Mouse (Mus musculus): ENCODE data around the gene Abcb1a.

Abcb1a gene

DNA sequence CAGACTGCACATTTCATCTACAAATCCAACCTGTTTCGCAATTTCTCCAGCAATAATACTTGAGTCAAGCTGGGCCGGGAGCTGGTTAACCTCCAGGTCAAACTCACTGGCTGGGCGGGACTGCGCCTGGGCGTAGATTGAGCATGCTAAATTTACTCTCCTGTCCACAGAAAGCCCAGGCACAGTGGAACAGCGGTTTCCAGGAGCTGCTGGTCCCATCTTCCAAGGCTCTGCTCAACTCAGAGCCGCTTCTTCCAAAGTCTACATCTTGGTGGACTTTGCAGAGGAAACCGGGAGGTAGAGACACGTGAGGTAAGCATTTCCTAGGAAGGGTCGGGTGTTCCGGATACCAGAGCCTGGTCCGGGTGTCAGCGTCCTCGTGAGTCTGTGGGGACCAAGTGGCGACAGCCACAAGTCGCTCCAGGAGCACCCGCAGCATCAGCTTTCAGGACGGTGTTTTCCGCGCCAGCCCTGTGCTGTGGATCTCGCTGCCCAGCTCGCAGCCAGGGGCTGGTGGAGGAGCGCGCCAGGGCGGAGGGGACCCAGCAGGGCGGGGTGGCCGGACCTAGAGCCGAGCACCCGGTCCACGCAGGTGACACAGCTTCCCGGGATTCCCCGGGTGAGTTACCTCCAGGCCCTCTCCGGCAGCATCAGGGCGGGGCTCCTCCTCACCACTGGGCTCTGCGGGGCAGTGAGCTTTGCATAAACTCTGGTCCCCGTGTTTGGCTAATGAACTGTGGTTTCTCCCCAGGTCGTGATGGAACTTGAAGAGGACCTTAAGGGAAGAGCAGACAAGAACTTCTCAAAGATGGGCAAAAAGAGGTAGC, at the start of gene Abcb1a:
Abcb1a (plus strand) TSS at position 167 of the 827 bp plus-strand sequence.
- peak; percentile 55 for DNase-seq (ENCODE audit: low spot score)

DNA sequence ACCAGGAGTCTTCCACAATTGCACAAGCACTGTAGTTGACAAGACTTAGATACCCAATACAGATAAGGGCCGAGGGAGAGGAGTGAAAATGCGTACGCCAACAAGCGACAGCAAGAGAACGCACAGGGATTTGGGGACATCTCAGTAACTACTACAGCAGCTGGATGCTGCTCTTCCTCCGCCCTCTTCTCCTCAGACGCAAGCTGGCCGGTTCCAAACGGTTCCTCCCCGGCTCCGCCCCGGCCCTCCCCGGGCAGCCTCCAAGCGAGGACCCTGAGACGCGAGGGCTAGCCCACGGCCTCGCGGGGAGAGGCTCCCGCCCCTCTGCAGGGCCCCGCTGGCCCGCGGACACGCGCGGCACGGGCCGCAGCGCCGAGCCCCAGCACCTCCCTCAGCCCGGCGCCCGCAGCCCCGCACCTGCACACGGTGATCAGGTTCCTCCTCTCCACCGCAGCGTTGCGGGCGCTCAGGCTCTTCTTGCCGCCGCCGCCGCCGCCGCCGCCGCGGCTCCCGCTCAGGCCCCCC, 37.7 kb upstream of the Abcb1a start:
- DNase-seq (ENCODE audit: low spot score): peak; percentile 55

DNA sequence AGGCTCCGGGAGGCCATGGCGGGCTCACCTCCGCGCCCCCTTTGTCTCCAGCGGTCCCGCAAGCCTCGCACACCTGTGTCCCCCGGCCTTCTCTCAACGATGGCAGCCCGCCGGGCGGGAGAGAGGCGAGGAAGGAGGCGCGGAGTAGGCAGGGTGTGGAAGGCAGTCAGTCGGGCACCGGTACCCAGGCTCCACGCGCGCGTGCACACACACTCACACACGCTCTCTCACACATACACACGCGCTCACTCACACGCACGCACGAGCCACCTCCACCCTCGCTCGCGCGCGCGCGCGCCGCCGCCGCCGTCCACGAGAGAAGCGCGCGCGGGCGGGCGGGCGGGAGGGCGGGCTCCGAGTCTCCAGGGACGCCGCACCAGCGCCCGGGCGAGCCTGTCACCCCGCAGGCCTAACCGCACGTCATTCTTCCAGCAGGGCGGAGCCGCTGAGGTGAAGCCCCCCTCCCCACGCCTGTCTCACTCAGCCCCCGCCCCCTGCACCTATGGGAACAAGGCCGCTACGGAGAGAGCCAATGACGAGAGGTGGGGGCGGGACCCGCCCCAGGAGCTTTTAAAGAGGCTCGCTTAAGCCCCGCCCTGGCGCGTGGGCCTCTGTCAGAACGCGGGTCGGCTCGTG, 37.2 kb upstream of the Abcb1a start, which contains the start of gene Rundc3b:
Rundc3b (minus strand) TSS at position 357 of the 636 bp plus-strand sequence.
- peak; percentile 97 for DNase-seq (ENCODE audit: low spot score)

DNA sequence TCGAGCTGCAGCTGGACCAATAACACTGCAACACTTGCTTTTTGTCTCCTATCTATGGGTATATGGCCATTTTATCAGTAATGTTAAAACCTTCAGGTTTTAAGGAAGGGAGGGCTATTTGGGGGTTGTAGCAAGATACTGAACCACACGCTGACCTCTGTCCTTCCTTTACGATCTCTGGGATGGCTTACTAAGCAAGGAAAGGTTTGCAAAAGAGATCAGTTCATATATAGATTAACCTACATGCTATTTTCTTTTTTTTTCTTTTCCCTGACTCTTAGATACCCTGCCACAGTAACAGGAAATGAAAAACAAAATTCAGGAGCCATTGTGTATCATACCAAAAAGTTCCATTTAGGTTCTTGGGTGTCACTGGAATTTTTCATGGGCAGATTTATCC, 27.0 kb upstream of the Abcb1a start:
- no peak for DNase-seq (ENCODE audit: low spot score)

DNA sequence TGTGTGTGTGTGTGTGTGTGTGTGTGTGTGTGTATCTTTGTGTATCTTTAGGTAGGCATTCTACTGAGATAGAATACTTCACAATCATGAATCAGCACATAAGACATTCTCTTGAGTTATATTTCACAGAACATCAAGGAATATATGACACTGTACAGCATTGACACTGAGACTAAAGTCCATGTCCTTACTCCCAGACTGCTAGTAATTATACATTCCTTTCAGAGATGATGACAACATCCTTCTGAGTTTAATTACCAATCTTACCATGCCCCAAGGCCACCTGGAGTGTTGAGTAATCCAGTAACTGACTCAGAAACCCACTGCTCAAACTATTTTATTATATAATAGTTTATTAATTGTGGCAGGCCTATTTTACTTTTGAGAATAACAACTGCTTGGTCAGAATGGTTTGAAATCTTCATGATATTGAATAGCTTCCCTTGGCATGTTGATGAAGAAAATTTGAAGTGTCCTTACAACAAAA, 25.3 kb upstream of the Abcb1a start:
- no peak for DNase-seq (ENCODE audit: low spot score)

DNA sequence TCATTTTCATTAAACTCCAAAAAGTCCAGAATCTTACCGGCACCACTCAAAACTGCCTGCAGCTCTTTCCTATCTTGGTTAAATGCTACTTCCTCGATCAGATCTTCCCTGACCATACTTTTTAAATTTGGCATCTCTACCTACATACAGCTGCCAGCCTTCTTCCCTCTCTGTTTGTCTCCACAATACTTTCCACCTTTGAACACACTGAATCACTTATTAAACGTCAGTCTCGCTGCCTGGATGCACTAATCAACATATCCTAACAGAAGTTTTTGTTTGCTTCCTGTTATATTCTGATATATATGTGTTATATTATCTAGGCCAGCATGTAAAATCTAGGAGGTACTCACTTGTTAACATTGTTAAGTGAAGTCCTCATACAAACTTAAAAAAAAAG, 11.6 kb upstream of the Abcb1a start:
- no peak for DNase-seq (ENCODE audit: low spot score)

DNA sequence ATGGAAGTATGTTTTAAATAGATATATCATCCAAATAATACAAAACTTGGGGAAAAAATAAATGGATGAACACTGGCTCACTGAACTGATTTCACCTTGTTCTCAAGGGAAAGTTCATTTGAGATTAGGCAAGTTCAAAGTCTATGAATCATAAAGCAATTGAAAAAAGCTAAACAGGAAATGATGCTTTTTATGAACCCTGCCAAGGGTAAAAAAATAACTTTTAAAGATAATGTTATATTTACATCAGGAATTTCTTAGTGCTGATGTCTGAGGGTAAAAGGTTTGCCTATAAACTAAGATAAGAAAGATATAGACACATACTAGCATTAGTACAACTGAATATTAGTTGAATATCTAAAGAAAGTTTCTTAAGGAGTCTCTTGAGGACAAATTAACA, 11.1 kb upstream of the Abcb1a start:
- DNase-seq (ENCODE audit: low spot score): no peak

DNA sequence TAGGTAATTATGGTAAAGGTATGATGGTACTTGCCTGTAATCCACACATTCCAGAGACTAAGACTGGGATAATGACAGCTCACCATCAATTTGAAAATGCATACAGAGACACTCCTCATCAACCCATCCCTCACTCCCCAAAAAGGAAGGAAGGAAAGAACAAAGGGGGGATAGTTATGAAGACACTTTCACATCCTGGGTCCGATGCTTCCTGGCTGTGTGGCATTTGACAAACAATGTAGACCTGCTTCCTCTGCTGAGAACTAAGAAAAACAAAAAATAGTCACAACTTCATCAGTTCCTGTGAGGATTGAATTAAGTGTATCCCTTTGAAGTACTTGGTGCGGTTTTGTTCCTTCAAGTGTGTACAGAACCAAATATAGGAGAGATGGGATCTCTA, 7.8 kb upstream of the Abcb1a start:
- no peak for DNase-seq (ENCODE audit: low spot score)

DNA sequence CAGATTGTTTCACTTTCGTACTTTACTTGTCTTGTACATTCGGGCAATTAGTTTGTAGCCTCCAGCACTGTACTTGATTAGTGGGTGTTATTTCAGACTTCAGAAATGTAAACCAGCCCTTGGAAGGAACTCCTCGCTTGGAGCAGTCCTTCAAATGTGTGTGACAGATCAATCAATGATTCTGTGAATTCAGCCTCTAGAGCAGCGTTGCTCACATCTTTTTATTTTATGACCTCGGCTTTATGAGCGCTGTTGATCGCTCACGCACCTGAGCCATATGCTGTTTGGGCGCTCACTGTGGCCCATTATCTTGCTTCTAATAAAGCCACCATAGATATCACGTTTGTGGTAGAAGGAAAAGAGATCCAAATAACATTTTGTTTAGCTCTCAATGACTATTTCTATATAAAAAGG, 868 bp downstream of the Abcb1a start:
- peak; percentile 24 for DNase-seq (ENCODE audit: low spot score)

DNA sequence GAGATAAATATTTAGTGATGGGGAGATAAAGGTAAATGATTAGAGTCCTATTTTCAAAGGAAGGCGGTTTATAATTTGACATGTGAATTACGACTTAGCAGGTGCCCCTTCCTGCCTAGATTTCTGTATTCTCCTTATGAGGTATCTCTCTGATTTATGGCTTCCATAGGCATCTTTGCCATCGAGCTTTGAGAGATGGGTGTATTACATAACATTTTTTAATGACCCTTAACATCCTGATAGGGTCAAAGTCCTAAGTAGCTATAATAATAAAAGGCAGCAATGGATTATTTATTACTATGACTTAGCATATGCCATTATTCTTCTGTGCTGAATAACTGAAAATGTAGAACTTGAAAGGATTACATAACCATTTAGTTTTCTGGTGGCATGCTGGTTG, 4.8 kb downstream of the Abcb1a start:
- DNase-seq (ENCODE audit: low spot score): no peak

DNA sequence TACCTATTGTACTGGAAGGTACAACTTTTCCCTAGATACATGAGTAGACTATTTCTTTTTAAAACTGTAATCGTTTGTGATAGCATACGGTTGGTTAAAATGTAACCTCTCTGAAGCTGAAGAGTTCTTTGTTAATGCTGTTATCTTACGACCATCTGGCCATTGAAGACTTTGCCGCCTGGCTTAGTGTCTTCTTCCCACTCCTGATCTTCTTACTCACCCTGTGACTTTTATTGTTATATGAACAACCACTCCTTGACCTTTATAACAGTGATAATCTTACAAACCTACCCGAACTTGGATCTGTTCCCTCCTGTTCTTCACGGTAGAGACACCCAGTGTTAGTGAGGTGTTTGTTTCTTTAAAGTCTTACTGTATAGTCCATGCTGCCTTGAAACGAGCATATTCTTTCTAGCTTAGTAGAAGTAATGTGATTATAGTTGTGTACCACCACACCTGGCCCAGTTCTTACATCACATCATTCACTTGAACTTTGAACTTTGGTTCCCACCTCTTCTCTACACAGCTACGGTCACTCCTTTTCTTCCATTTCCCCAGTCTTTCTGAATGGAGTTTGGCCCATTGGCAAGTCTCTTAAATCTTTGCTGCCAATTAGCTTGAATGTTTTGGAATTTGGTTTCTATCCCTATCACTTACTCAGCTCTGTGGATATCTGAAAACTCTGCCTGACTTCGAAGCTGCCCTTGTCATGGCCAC, 8.0 kb downstream of the Abcb1a start:
- DNase-seq (ENCODE audit: low spot score): no peak

DNA sequence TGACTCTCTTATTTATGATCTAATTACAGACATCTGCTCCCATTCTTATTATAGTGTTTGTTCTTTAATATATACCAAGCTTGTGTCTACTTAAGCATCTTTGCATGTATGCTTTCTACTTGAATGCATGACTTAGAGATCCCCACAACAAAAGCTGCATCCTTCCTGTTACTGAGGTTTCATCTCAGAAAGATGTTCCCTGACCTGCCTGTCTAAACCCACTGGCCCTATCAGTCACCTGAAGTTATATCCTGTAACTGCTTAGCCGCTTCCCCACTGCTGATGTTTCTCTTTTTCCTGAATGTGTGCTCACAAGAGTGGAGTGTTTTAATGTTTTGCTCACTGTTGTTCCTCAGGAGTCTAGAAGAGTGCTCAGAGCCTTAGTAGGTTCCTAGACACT, 9.7 kb downstream of the Abcb1a start:
- no peak for DNase-seq (ENCODE audit: low spot score)

DNA sequence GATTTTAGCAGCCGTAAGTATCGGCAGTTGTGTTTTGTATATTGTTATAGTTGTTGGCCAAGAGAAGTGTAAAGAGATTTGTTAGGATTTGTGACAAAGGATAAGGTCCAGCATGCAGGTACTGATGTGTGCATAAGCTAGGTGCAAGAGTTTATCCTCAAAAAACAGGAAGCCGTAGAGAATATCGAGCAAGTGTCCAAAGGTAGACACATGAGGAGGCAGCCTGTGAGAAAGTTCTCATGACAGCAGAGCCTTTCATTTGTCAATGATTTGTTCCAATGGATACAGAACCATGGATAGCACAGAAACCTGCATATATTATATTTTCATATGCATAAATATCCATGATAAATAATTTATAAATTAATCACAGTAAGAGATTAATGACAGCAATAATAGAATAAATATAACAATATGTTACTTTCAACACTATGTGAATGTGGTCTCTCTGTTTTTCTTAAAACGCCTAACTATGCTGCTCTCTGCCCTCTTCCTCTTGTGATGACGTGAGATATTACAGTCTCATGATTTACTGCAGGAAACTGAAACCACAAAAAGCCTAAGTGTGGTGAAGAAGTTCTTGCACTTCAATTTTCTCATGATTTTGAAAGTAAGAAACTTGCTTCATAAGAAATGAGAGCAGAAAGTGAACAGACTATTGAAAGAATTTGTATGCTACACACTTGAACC, 15.5 kb downstream of the Abcb1a start:
- DNase-seq (ENCODE audit: low spot score): no peak

DNA sequence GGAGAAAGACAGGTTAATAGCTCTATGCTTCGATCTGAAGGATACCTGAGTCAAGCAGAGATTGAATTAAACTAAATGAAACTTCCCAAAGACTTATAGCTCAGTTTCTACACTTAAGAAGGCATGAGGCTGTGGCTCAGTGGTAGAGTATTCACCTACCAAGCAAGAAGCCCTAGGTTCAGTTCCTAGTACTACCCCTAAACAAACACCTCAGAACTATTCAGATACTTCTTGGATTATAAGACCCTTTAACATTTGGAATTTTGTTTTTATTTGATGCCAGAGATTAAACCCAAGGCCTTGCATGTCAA, 16.0 kb downstream of the Abcb1a start:
- DNase-seq (ENCODE audit: low spot score): no peak

DNA sequence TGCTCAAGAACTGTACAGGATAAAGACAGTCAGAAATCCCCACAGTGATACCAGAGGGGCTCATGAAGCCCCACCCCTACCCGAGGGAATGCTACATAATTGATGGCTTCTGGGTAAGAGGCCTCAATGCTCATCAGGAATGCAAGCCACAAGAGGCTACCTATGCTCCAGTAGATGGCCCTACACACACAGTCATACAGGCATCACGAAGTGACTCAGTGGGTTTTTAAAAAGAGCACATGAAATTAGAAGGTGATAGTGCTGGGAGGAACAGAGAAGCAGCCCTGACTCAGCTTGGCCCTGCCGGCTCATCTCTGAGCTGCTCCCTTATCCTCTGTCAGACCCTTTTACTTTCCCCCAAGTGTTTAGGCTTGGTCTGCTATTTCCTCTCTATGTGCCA, 21.3 kb downstream of the Abcb1a start:
- no peak for DNase-seq (ENCODE audit: low spot score)

DNA sequence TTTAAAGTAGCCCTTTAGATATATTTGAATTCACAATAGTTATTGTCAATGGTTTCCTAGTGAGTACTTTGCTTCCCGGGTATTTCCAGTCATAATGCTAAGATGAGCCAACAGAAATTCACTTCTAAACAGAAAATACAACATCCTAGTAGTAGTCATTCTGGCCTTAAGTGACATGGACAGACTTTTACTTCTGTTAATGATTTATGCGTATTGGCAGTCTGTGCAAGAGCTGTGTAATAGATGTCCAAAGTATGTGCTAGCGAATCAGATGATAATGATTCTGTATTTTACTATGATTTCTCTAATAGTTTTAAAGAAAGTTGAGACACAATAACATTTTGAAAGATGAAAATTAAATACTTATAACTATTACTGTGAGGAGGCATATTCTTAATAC, 23.8 kb downstream of the Abcb1a start:
- DNase-seq (ENCODE audit: low spot score): no peak

DNA sequence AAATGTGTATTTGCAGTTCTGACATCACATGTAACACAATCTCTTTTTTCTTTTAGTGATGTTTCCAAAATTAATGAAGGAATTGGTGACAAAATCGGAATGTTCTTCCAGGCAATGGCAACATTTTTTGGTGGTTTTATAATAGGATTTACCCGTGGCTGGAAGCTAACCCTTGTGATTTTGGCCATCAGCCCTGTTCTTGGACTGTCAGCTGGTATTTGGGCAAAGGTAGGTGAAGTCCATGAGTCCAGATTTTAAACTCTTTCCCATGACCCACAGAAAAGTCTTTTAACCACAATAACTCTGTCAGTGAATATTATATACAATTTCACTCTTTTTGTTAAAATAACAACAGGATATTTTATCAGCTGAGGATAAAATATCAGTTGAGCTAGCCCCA, 26.2 kb downstream of the Abcb1a start:
- no peak for DNase-seq (ENCODE audit: low spot score)

DNA sequence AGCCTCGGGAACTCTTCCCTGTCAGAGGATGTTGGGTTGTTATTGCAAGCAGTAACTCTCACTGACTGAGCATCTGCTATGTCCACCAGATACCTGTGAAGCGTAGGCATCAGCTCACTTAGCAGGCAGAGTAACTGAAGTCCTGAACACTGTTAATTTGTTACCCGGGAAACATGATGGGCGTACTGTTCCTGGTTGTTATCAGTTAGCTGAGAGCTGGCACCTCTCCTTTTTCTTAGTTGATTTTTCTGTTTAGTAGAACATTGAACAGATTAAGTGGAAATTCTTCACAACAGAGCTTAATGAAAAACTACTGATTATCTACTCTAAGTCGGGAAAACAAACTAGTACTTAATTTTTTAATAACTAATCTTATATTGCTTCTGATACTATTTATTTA, 27.7 kb downstream of the Abcb1a start:
- no peak for DNase-seq (ENCODE audit: low spot score)

DNA sequence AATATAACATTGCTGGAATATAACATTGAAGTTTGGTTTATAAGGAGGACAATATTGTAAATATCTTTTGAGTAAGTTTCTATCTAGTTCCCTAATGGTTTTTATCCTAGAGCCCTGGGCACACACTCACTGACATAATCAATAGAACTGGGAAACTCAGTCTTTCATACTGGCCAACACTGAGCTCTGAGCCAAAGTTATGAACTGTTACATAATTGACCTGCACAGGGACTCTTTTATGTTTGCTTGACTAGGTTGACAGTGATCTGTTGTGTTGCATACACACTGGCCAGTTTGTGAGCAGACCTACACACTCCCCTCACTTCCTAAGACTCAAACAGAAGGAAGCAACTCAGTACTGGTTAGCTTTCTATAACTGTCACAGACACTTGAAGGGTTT, 56.2 kb downstream of the Abcb1a start:
- no peak for DNase-seq (ENCODE audit: low spot score)

DNA sequence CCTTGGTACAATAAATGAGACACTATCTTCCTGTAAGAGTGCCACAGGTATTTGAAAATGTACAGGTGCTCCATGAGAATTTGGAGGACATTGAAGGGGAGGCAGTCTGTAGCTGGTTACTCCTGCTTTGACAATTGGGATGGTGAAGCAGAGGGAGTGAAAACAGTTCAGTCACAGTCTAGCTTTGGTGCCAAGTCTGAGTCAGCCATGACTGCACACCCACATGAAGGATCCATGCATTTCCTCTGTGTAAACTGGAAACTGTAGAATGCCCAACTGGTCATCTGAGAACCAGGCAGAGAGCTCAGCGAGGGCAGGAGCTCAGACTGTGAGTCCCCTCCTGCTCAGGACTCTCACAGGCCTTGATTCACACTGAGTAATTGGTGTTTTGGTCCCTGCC, 59.7 kb downstream of the Abcb1a start:
- DNase-seq (ENCODE audit: low spot score): no peak

DNA sequence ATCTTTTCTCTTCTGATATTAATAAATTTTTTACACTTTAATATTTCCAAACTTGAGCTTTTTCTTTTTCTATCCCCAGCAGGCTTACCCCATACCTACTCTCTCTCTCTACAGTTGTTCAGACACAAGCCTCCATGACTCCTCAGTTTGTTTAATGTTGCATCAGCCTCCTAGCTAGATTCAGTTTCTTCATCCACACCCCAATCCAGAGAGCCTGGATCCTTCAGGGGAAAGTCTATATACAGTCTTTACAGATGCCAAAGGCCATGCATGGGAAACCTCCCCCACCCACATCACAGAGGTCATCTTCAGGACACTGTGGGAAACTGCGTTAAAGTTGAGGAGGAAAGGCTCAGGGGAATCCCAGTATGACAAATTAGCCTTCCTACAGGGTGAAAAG, 62.3 kb downstream of the Abcb1a start:
- DNase-seq (ENCODE audit: low spot score): no peak

DNA sequence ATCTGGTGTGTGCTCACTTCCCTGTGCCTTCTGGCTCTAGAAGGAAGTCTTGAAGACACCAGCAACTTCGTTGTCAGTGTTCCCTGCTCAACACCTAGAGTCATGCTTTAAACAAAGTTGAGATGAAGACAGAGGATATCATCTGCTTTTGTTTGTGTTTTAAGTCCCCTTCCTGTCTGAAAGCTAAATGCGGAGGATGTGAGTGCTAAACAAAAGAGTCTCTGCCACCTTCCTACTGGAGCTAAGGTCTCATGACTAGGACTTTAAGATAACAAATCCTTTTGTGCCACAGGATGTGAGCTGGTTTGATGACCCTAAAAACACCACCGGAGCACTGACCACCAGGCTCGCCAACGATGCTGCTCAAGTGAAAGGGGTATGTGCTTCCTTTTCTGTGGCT, 63.0 kb downstream of the Abcb1a start:
- DNase-seq (ENCODE audit: low spot score): no peak

All from embryo, embryonic 10.5 days (tissue).